Mouse (Mus musculus) heart, postnatal 10 days (tissue): ENCODE measurements around the gene Klhl41. TPM values are rescaled to one million over a fixed set of nuclear protein-coding genes. Genes with fewer than 3 reads are reported as not detected.
A peak's percentile ranks its signal among the peaks of the same experiment; 100 is the strongest.
"Not testable (repeated sequence)": the region's sequence is repeated elsewhere in the genome, so short reads cannot be mapped to it uniquely, and the experiment has no call there.

Source experiments
- DNase-seq, 2 experiments: peaks; one replicate each; pipeline ENCODE4 v3.0.0; 2021
- intact Hi-C: fragments of 180-260 bp; cut with DNase I; formaldehyde crosslinking; loops from one replicate; pipeline ENCODE4 v1.15.1; 2025
- total RNA-seq, 2 experiments: library from RNA; stranded (reverse); gene quantifications; 2 replicates each; pipeline ENCODE4 v1.2.3; 2021

Gene Klhl41
- 10 to 100 TPM; 70.3 to 76.3 TPM for total RNA-seq

GRCm38 (mm10) chr2:69669853-69670252, at the start of gene Klhl41:
TSS of gene Klhl41 (plus strand) at chr2:69670120.
- intact Hi-C loops: no loop called here

GRCm38 (mm10) chr2:69629215-69629614, 40.7 kb upstream of the Klhl41 start:
- intact Hi-C loops: no loop called here

More at GRCm38 (mm10) chr2:69669853-69670252, at the start of gene Klhl41:
- peak; percentile 32 to 52 for DNase-seq

GRCm38 (mm10) chr2:69629914-69630313, 40.0 kb upstream of the Klhl41 start:
- DNase-seq: no peak
- intact Hi-C loops: loop anchor here (5.0 to 10.0 kb wide), 2 partner anchors 235 to 327 kb away; partner anchors contain the start of gene Ssb

More at GRCm38 (mm10) chr2:69629215-69629614, 40.7 kb upstream of the Klhl41 start:
- DNase-seq: no peak

- DNase-seq: no peak
- intact Hi-C loops: loop anchor here (5.0 to 10.0 kb wide), 2 partner anchors 234 to 327 kb away; partner anchors contain the start of gene Ssb
Measured at GRCm38 (mm10) chr2:69630792-69631191, 39.1 kb upstream of the Klhl41 start.

- no peak for DNase-seq
- intact Hi-C loops: loop anchor here (5.0 to 10.0 kb wide), 2 partner anchors 233 to 326 kb away; partner anchors contain the start of gene Ssb
Measured at GRCm38 (mm10) chr2:69631449-69631848, 38.5 kb upstream of the Klhl41 start.

- peak; percentile 57 to 72 for DNase-seq
- intact Hi-C loops: loop anchor here (2.0 to 10.0 kb wide), 4 partner anchors 44 to 230 kb away; partner anchors contain the start of gene Ssb
Measured at GRCm38 (mm10) chr2:69635064-69635701, 34.7 kb upstream of the Klhl41 start.

- DNase-seq: peak; percentile 53 to 75
- intact Hi-C loops: loop anchor here (2.0 to 10.0 kb wide), 4 partner anchors 43 to 229 kb away; partner anchors contain the start of gene Ssb
Measured at GRCm38 (mm10) chr2:69635807-69636206, 34.1 kb upstream of the Klhl41 start.

GRCm38 (mm10) chr2:69637989-69638388, 31.9 kb upstream of the Klhl41 start:
- DNase-seq: not testable (repeated sequence)
- intact Hi-C loops: loop anchor here (5.0 to 10.0 kb wide), 3 partner anchors 139 to 227 kb away; partner anchors contain the start of gene Ssb

- DNase-seq: no peak
- intact Hi-C loops: no loop called here
Measured at GRCm38 (mm10) chr2:69640100-69640499, 29.8 kb upstream of the Klhl41 start.

- intact Hi-C loops: no loop called here
- no peak for DNase-seq
Measured at GRCm38 (mm10) chr2:69644968-69645617, 24.8 kb upstream of the Klhl41 start.

- intact Hi-C loops: no loop called here
- DNase-seq: peak; percentile 92 to 94
Measured at GRCm38 (mm10) chr2:69646726-69647490, 23.0 kb upstream of the Klhl41 start, which contains the start of gene Bbs5. TSS of gene Bbs5 (plus strand) at chr2:69647171.

GRCm38 (mm10) chr2:69649716-69650115, 20.2 kb upstream of the Klhl41 start:
- no peak for DNase-seq
- intact Hi-C loops: no loop called here

GRCm38 (mm10) chr2:69659326-69659725, 10.6 kb upstream of the Klhl41 start:
- intact Hi-C loops: no loop called here
- no peak for DNase-seq

GRCm38 (mm10) chr2:69663827-69664476, 6.0 kb upstream of the Klhl41 start:
- intact Hi-C loops: no loop called here
- DNase-seq: no peak

GRCm38 (mm10) chr2:69667656-69668055, 2.3 kb upstream of the Klhl41 start:
- intact Hi-C loops: no loop called here
- DNase-seq: no peak

- peak; percentile 15 to 39 for DNase-seq
- intact Hi-C loops: no loop called here
Measured at GRCm38 (mm10) chr2:69668414-69668813, 1.5 kb upstream of the Klhl41 start.

- DNase-seq: peak in 1 of 2 experiments; percentile 19
- intact Hi-C loops: no loop called here
Measured at GRCm38 (mm10) chr2:69673723-69674122, 3.8 kb downstream of the Klhl41 start.

- intact Hi-C loops: no loop called here
- DNase-seq: no peak
Measured at GRCm38 (mm10) chr2:69675266-69675665, 5.3 kb downstream of the Klhl41 start.

GRCm38 (mm10) chr2:69676713-69677112, 6.8 kb downstream of the Klhl41 start:
- intact Hi-C loops: no loop called here
- peak; percentile 9 to 18 for DNase-seq

GRCm38 (mm10) chr2:69677215-69677614, 7.3 kb downstream of the Klhl41 start:
- intact Hi-C loops, DNase-seq: not testable (repeated sequence)
